Mouse (Mus musculus) T-helper 2 cell (primary cell): ENCODE measurements around the gene Cacna1h.

Experiments
- in situ Hi-C: fragments of 300-600 bp; cut with MboI, MseI; formaldehyde crosslinking; loops from one replicate; pipeline ENCODE4 v1.15.1; 2025; ENCODE audit warnings: high pct_unique_total_duplicates

The Cacna1h gene

DNA sequence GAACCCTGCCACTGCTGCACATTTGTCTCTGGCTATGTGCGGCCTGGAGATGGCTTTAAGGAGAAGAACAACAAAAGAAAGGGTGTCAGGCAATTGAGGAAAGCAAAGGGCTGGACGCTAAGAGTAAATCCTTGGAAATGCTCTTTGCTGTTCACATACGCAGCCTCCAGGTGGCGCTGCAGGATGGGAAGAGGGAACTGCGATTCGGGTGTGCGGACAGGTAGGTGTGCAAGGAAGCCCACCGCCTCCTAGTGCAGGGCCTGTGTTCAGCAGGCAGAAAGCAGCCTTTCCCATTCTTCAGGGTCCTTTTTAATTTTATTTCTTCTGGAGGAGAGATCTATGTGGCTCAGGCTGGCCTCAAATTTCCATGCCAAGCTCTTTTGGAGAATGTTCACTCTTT, 99.6 kb downstream of the Cacna1h start:
- in situ Hi-C loops = loop anchor here (5.0 kb wide), 1 partner anchor 33 kb away; the partner anchor contains the start of genes Tpsb2 and Tpsg1

DNA sequence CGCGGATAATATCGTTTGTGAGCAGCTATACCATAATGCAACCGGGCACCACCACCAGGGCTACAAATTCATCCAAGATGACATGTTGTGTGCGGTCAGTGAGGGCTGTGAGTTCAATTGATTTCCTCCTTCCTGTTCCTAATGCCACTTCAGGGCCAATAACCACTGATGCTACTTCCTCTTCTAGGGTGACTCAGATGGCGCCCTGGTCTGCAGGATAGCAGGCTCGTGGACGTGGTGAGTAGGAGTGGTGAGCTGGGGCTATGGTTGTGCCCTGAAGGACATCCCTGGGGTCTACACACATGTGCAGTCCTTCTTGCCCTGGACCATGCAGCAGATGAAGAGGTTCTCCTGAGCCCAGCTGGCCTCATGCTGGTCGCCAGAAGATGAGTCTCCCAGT, 101.3 kb downstream of the Cacna1h start:
- in situ Hi-C loops = loop anchor here (5.0 kb wide), 1 partner anchor 35 kb away; the partner anchor contains the start of genes Tpsb2 and Tpsg1
